Mouse (Mus musculus) lung, postnatal 4 days (tissue): ENCODE results near the gene Lig4.

Experiments
- DNase-seq, 2 experiments: peaks; one replicate each; pipeline ENCODE4 v3.0.0; 2021

The Lig4 gene

GRCm38 (mm10) chr8:9929746-9930445 is 47.6 kb downstream of the Lig4 start:
- peak; percentile 7 to 39 for DNase-seq
